Mouse (Mus musculus) kidney, embryonic 15.5 days (tissue): Measurements from ENCODE around the gene Ttc23. TPM values are rescaled to one million over a fixed set of nuclear protein-coding genes. Genes with fewer than 3 reads are reported as not detected.

Source experiments
- ATAC-seq: fragments of 200-750 bp; cut with Nextera tagmentation; replicated peaks from 2 replicates; pipeline ENCODE4 v1.8.0; 2017; ENCODE audit warnings: moderate TSS enrichment; ENCODE audit not compliant: low FRiP score
- H3K27ac ChIP-seq: fragments of 300-500 bp; sonication (generic); 2 replicates; pipeline ENCODE4 v1.5.1; 2015; ENCODE audit warnings: mild to moderate bottlenecking, inconsistent platforms
- H3K27me3 ChIP-seq: fragments of 300-500 bp; sonication (generic); 2 replicates; pipeline ENCODE4 v1.6.1; 2015; ENCODE audit warnings: inconsistent platforms
- H3K36me3 ChIP-seq: fragments of 300-500 bp; sonication (generic); 2 replicates; pipeline ENCODE4 v1.6.1; 2015; ENCODE audit warnings: inconsistent platforms
- H3K4me1 ChIP-seq: fragments of 300-500 bp; sonication (generic); 2 replicates; pipeline ENCODE4 v1.6.1; 2015; ENCODE audit warnings: inconsistent platforms
- H3K4me2 ChIP-seq: fragments of 300-500 bp; sonication (generic); 2 replicates; pipeline ENCODE4 v1.6.1; 2015; ENCODE audit warnings: moderate library complexity, mild to moderate bottlenecking, inconsistent platforms
- H3K4me3 ChIP-seq: fragments of 300-500 bp; sonication (generic); replicated peaks from 2 replicates; pipeline ENCODE4 v1.5.1; 2015; ENCODE audit warnings: mild to moderate bottlenecking, inconsistent platforms
- H3K9ac ChIP-seq: fragments of 300-500 bp; sonication (generic); 2 replicates; pipeline ENCODE4 v1.6.1; 2015; ENCODE audit warnings: mild to moderate bottlenecking, inconsistent platforms
- H3K9me3 ChIP-seq: fragments of 300-500 bp; sonication (generic); replicated peaks from 2 replicates; pipeline ENCODE4 v1.6.1; 2016; ENCODE audit warnings: inconsistent platforms
- WGBS: fragments of 180-500 bp; shearing (Covaris S2); methylation state at CpG from one replicate; pipeline ENCODE4 v1.1.7; 2015; ENCODE audit warnings: mixed read lengths; 5-methylcytosine and 5-hydroxymethylcytosine counted together
- polyA plus RNA-seq: library from polyadenylated mRNA; unstranded; fragments of >200 nt; fragmentation: Nextera tagmentation; extraction: Ambion mirVana; gene quantifications from 2 replicates; pipeline ENCODE4 v1.2.1, GENCODE M21; 2015

The Ttc23 gene
- polyA plus RNA-seq, 1 experiment from 2014 or later, result 30.4 TPM

- Histone ChIP-seq H3K27me3 (no peaks in the 10 kb centered on the region), H3K9ac (no peak overlapping the region), H3K4me2 (no peak overlapping the region), H3K4me3 (no peak overlapping the region), H3K9me3 (no peaks in the 10 kb centered on the region), H3K36me3 (peaks cover 42% of the 10 kb centered on the region), H3K4me1 (0 out of 2 replicates have a peak, but pooled peaks cover 4% of the 10 kb centered on the region), H3K27ac (no peak overlapping the region)
- ATAC-seq, result no peak
- WGBS, result 81% methylated on average over 17 of the region's 17 CpGs
Observed at GRCm38 (mm10) chr7:67701252-67701914, 54.2 kb downstream of the Ttc23 start.

GRCm38 (mm10) chr7:67708160-67708559, 61.0 kb downstream of the Ttc23 start:
- Histone ChIP-seq H3K27me3 (no peaks in the 10 kb centered on the region), H3K4me1 (0 out of 2 replicates have a peak, but pooled peaks cover 4% of the 10 kb centered on the region), H3K36me3 (peaks cover 64% of the 10 kb centered on the region), H3K4me2 (no peak overlapping the region), H3K9me3 (0 out of 2 replicates have a peak, but pooled peaks cover 3% of the 10 kb centered on the region), H3K9ac (no peak overlapping the region), H3K4me3 (no peak overlapping the region), H3K27ac (no peak overlapping the region)
- WGBS, result 91% methylated on average over 6 of the region's 6 CpGs
- no peak for ATAC-seq

GRCm38 (mm10) chr7:67710216-67710615, 63.0 kb downstream of the Ttc23 start:
- Histone ChIP-seq H3K27ac (no peak overlapping the region), H3K9ac (no peak overlapping the region), H3K36me3 (peaks cover 73% of the 10 kb centered on the region), H3K4me2 (no peak overlapping the region), H3K9me3 (0 out of 2 replicates have a peak, but pooled peaks cover 3% of the 10 kb centered on the region), H3K27me3 (no peaks in the 10 kb centered on the region), H3K4me3 (no peak overlapping the region), H3K4me1 (peaks cover 9% of the 10 kb centered on the region)
- WGBS, result 79% methylated on average over 7 of the region's 7 CpGs
- ATAC-seq, result no peak; the same call in 1 of the 2 replicates

- H3K27ac ChIP-seq, result no peak overlapping the region
Observed at GRCm38 (mm10) chr7:67713820-67714510, 66.8 kb downstream of the Ttc23 start.

GRCm38 (mm10) chr7:67715176-67715575, 68.0 kb downstream of the Ttc23 start:
- Histone ChIP-seq H3K4me3 (no peak overlapping the region), H3K36me3 (peaks cover 69% of the 10 kb centered on the region), H3K9ac (no peak overlapping the region), H3K27ac (no peak overlapping the region), H3K27me3 (no peaks in the 10 kb centered on the region), H3K4me2 (no peak overlapping the region), H3K9me3 (0 out of 2 replicates have a peak, but pooled peaks cover 3% of the 10 kb centered on the region), H3K4me1 (peaks cover 9% of the 10 kb centered on the region)
- no peak for ATAC-seq
- WGBS, result 65% methylated on average over 7 of the region's 7 CpGs

More at GRCm38 (mm10) chr7:67713820-67714510, 66.8 kb downstream of the Ttc23 start:
- Histone ChIP-seq H3K9me3 (0 out of 2 replicates have a peak, but pooled peaks cover 3% of the 10 kb centered on the region), H3K4me1 (peaks cover 9% of the 10 kb centered on the region), H3K4me2 (no peak overlapping the region), H3K9ac (no peak overlapping the region), H3K27me3 (no peaks in the 10 kb centered on the region), H3K4me3 (no peak overlapping the region), H3K36me3 (peaks cover 75% of the 10 kb centered on the region)
- no peak for ATAC-seq
- WGBS, result 75% methylated on average over 19 of the region's 19 CpGs

GRCm38 (mm10) chr7:67716213-67716878, 69.1 kb downstream of the Ttc23 start:
- H3K9me3 ChIP-seq, result 0 out of 2 replicates have a peak, but pooled peaks cover 3% of the 10 kb centered on the region
- H3K4me2 ChIP-seq, result no peak overlapping the region
- ATAC-seq, result no peak
- H3K27ac ChIP-seq, result no peak overlapping the region
- H3K27me3 ChIP-seq, result no peaks in the 10 kb centered on the region
- H3K4me3 ChIP-seq, result no peak overlapping the region
- 71% methylated on average over 10 of the region's 11 CpGs for WGBS
- H3K36me3 ChIP-seq, result peaks cover 64% of the 10 kb centered on the region
- H3K4me1 ChIP-seq, result peaks cover 9% of the 10 kb centered on the region
- H3K9ac ChIP-seq, result no peak overlapping the region

- Histone ChIP-seq H3K27ac (no peak overlapping the region), H3K4me2 (no peak overlapping the region), H3K9me3 (0 out of 2 replicates have a peak, but pooled peaks cover 3% of the 10 kb centered on the region), H3K9ac (no peak overlapping the region), H3K4me3 (no peak overlapping the region), H3K4me1 (peaks cover 9% of the 10 kb centered on the region), H3K27me3 (no peaks in the 10 kb centered on the region), H3K36me3 (peaks cover 60% of the 10 kb centered on the region)
- 89% methylated on average over 10 of the region's 10 CpGs for WGBS
- no peak for ATAC-seq
Observed at GRCm38 (mm10) chr7:67716925-67717324, 69.7 kb downstream of the Ttc23 start.

- Histone ChIP-seq H3K4me2 (no peak overlapping the region), H3K4me1 (peaks cover 9% of the 10 kb centered on the region), H3K9me3 (0 out of 2 replicates have a peak, but pooled peaks cover 2% of the 10 kb centered on the region), H3K4me3 (no peak overlapping the region), H3K27ac (no peak overlapping the region), H3K36me3 (peaks cover 58% of the 10 kb centered on the region), H3K9ac (no peak overlapping the region), H3K27me3 (no peaks in the 10 kb centered on the region)
- 89% methylated on average over 3 of the region's 3 CpGs for whole genome bisulfite sequencing
- ATAC-seq, result no peak
Observed at GRCm38 (mm10) chr7:67717520-67717919, 70.3 kb downstream of the Ttc23 start.

GRCm38 (mm10) chr7:67718804-67719203, 71.6 kb downstream of the Ttc23 start:
- no peak overlapping the region for H3K4me2 ChIP-seq
- 68% methylated on average over 8 of the region's 8 CpGs for WGBS
- H3K27ac ChIP-seq, result no peak overlapping the region
- no peak for ATAC-seq
- H3K27me3 ChIP-seq, result no peaks in the 10 kb centered on the region
- H3K9ac ChIP-seq, result no peak overlapping the region
- H3K4me3 ChIP-seq, result no peak overlapping the region
- no peaks in the 10 kb centered on the region for H3K9me3 ChIP-seq
- H3K36me3 ChIP-seq, result peaks cover 48% of the 10 kb centered on the region
- peaks cover 9% of the 10 kb centered on the region for H3K4me1 ChIP-seq

- 58% methylated on average over 2 of the region's 2 CpGs for WGBS
- ATAC-seq, result no peak
Observed at GRCm38 (mm10) chr7:67722163-67722562, 75.0 kb downstream of the Ttc23 start.

GRCm38 (mm10) chr7:67724536-67724935, 77.3 kb downstream of the Ttc23 start:
- WGBS, result 58% methylated on average over 4 of the region's 4 CpGs

More at GRCm38 (mm10) chr7:67722163-67722562, 75.0 kb downstream of the Ttc23 start:
- Histone ChIP-seq H3K4me2 (no peak overlapping the region), H3K27me3 (no peaks in the 10 kb centered on the region), H3K9ac (no peak overlapping the region), H3K4me1 (no peaks in the 10 kb centered on the region), H3K36me3 (peaks cover 54% of the 10 kb centered on the region), H3K4me3 (no peak overlapping the region), H3K27ac (no peak overlapping the region), H3K9me3 (no peaks in the 10 kb centered on the region)

GRCm38 (mm10) chr7:67725016-67725415, 77.8 kb downstream of the Ttc23 start:
- H3K4me2 ChIP-seq, result no peak overlapping the region
- 54% methylated on average over 9 of the region's 9 CpGs for WGBS
- peaks cover 55% of the 10 kb centered on the region for H3K36me3 ChIP-seq
- no peaks in the 10 kb centered on the region for H3K9me3 ChIP-seq
- no peaks in the 10 kb centered on the region for H3K27me3 ChIP-seq
- H3K9ac ChIP-seq, result no peak overlapping the region
- H3K4me1 ChIP-seq, result peaks cover 4% of the 10 kb centered on the region; the same call in 1 of the 2 replicates
- ATAC-seq, result no peak
- no peak overlapping the region for H3K4me3 ChIP-seq
- H3K27ac ChIP-seq, result no peak overlapping the region

More at GRCm38 (mm10) chr7:67724536-67724935, 77.3 kb downstream of the Ttc23 start:
- no peak for ATAC-seq
- H3K9me3 ChIP-seq, result no peaks in the 10 kb centered on the region
- peaks cover 58% of the 10 kb centered on the region for H3K36me3 ChIP-seq
- H3K9ac ChIP-seq, result no peak overlapping the region
- no peak overlapping the region for H3K27ac ChIP-seq
- no peak overlapping the region for H3K4me2 ChIP-seq
- H3K4me3 ChIP-seq, result no peak overlapping the region
- no peaks in the 10 kb centered on the region for H3K27me3 ChIP-seq
- peaks cover under 1% of the 10 kb centered on the region; the same call in 1 of the 2 replicates for H3K4me1 ChIP-seq
